In the genomic region with DNA sequence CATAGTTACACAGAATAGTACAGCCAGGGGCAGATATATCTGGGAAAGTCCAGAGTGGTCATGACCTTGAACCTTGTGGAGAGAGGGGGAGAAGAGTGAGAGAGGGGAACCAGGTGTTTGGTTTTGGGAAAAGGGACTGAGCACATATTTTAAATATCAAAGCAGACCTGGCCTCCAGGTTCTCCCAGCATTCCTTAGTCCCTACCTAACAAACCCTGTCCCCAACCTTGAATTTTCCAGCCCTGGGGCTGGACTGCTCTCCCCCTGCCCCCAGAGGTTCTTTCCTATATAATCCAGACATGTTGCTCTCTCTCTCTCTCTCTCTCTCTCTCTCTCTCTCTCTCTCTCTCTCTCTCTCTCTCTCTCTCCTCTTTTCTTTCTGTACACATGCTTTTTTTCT, we compare ENCODE assay signal across 23 mouse cellular contexts. TPM values are rescaled to one million over a fixed set of nuclear protein-coding genes. Genes with fewer than 3 reads are reported as not detected.
DNase-seq lines count a peak whose midpoint lies in the region; ATAC-seq and TF ChIP-seq lines count a peak whose summit lies in the region.
"Had no signal": no experiment of that assay in that cellular context is flagged by ENCODE, and none has a peak within 500 bp of the region (broad histone marks: within the 10 kb centered on the region; RNA-seq: fewer than 3 reads in every experiment).

No protein-coding gene starts in this region.

- no peak for DNase-seq in kidney, postnatal 0 days (ENCODE audit: low spot score)
- DNase-seq in kidney, adult 9 months: no peak
- no peak for DNase-seq in stomach, postnatal 0 days (ENCODE audit: low spot score)
- no peak for DNase-seq in liver, embryonic 13.5 days
- no peak for DNase-seq in layer of hippocampus, adult 11-12 months (ENCODE audit: low spot score)
- DNase-seq: adrenal gland, postnatal 14 days; cerebellum, adult 11-12 months; cerebellum, adult 9-10 months; cerebellum, postnatal 25 days; gastrocnemius, postnatal 36 days; heart, adult 11 months; heart, postnatal 10 days had no signal

- H3K36me3 ChIP-seq in kidney, postnatal 0 days (ENCODE audit: insufficient read depth, low read length): no peaks in the 10 kb centered on the region
- no peaks in the 10 kb centered on the region for H3K36me3 ChIP-seq in stomach, embryonic 14.5 days (ENCODE audit: control insufficient read depth, insufficient read depth, low read length)
- no peaks in the 10 kb centered on the region for H3K36me3 ChIP-seq in stomach, postnatal 0 days (ENCODE audit: control insufficient read depth, insufficient read depth, low read length)
- H3K36me3 ChIP-seq in liver, embryonic 13.5 days: no peaks in the 10 kb centered on the region
- no peaks in the 10 kb centered on the region for H3K36me3 ChIP-seq in stomach, embryonic 16.5 days (ENCODE audit: control insufficient read depth, insufficient read depth, low read length)
- H3K36me3 ChIP-seq: embryonic facial prominence, embryonic 13.5 days had no signal

- H3K9ac ChIP-seq in kidney, postnatal 0 days (ENCODE audit: low read depth, low read length): no peak overlapping the region
- no peak overlapping the region for H3K9ac ChIP-seq in stomach, embryonic 14.5 days (replicated peaks; ENCODE audit: low read depth, low read length)
- H3K9ac ChIP-seq in stomach, postnatal 0 days (ENCODE audit: low read length): no peak overlapping the region
- H3K9ac ChIP-seq in liver, embryonic 13.5 days: 0 out of 2 replicates have a peak overlapping the region, but pooled peaks have one; percentile 19
- no peak overlapping the region for H3K9ac ChIP-seq in stomach, embryonic 16.5 days (ENCODE audit: low read length)
- H3K9ac ChIP-seq: embryonic facial prominence, embryonic 13.5 days; hindbrain, embryonic 14.5 days had no signal

- peak; percentile 31; the same call in 1 of the 2 replicates for ATAC-seq in kidney, postnatal 0 days (replicated peaks; ENCODE audit: low FRiP score, low read depth)
- no peak for ATAC-seq in stomach, embryonic 14.5 days (ENCODE audit: insufficient number of reproducible peaks, insufficient read depth, low FRiP score, low read depth)
- ATAC-seq in stomach, postnatal 0 days (ENCODE audit: low FRiP score, low TSS enrichment): no peak
- no peak for ATAC-seq in liver, embryonic 13.5 days (ENCODE audit: low read depth)
- ATAC-seq in stomach, embryonic 16.5 days (ENCODE audit: insufficient read depth, low FRiP score): no peak
- ATAC-seq in erythroid progenitor cell, adult 5-6 weeks (replicated peaks; ENCODE audit: low FRiP score, poor library complexity, severe bottlenecking): no peak
- ATAC-seq: activated CD4-positive, CD25-positive, alpha-beta regulatory T cell, adult 4 months; forebrain, embryonic 14.5 days; Patski had no signal

- TF ChIP-seq CTCF in kidney, postnatal 0 days (IDR thresholded peaks at IDR 0.05; ENCODE audit: low read depth): no peak
- TF ChIP-seq CTCF in stomach, postnatal 0 days (IDR thresholded peaks at IDR 0.05; ENCODE audit: low read depth): no peak

- H3K9me3 ChIP-seq in kidney, postnatal 0 days (replicated peaks; ENCODE audit: low read length): no peaks in the 10 kb centered on the region
- H3K9me3 ChIP-seq in stomach, embryonic 14.5 days (ENCODE audit: control insufficient read depth, low read depth, low read length): no peaks in the 10 kb centered on the region
- H3K9me3 ChIP-seq in stomach, postnatal 0 days (ENCODE audit: control insufficient read depth, low read length): no peaks in the 10 kb centered on the region
- no peaks in the 10 kb centered on the region for H3K9me3 ChIP-seq in liver, embryonic 13.5 days (replicated peaks)
- no peaks in the 10 kb centered on the region for H3K9me3 ChIP-seq in stomach, embryonic 16.5 days (replicated peaks; ENCODE audit: control insufficient read depth, low read length)
- H3K9me3 ChIP-seq: embryonic facial prominence, embryonic 13.5 days had no signal

- H3K4me1 ChIP-seq in kidney, postnatal 0 days (replicated peaks; ENCODE audit: insufficient read depth, low read length): no peaks in the 10 kb centered on the region
- H3K4me1 ChIP-seq in stomach, embryonic 14.5 days (ENCODE audit: control insufficient read depth, insufficient read depth, low read length): 0 out of 2 replicates have a peak, but pooled peaks cover 2% of the 10 kb centered on the region
- no peaks in the 10 kb centered on the region for H3K4me1 ChIP-seq in stomach, postnatal 0 days (replicated peaks; ENCODE audit: control insufficient read depth, insufficient read depth)
- H3K4me1 ChIP-seq in liver, embryonic 13.5 days (replicated peaks): peaks cover 61% of the 10 kb centered on the region
- H3K4me1 ChIP-seq in stomach, embryonic 16.5 days (ENCODE audit: control insufficient read depth, insufficient read depth, low read length): peaks cover 9% of the 10 kb centered on the region; the same call in 1 of the 2 replicates

- H3K27ac ChIP-seq in kidney, postnatal 0 days: no peak overlapping the region
- H3K27ac ChIP-seq in stomach, embryonic 14.5 days (ENCODE audit: low read length): peak overlapping the region; percentile 59; the same call in 1 of the 2 replicates
- H3K27ac ChIP-seq in stomach, postnatal 0 days (replicated peaks): no peak overlapping the region
- H3K27ac ChIP-seq in liver, embryonic 13.5 days: peak overlapping the region; percentile 54
- 0 out of 2 replicates have a peak overlapping the region, but pooled peaks have one; percentile 8 for H3K27ac ChIP-seq in stomach, embryonic 16.5 days (ENCODE audit: low read length)
- H3K27ac ChIP-seq: embryonic facial prominence, embryonic 13.5 days; hindbrain, embryonic 14.5 days had no signal

- no peak overlapping the region for H3K4me3 ChIP-seq in kidney, postnatal 0 days (replicated peaks; ENCODE audit: low read depth, low read length)
- no peak overlapping the region for H3K4me3 ChIP-seq in stomach, embryonic 14.5 days (ENCODE audit: low read depth, low read length)
- no peak overlapping the region for H3K4me3 ChIP-seq in stomach, postnatal 0 days (ENCODE audit: low read depth, low read length)
- no peak overlapping the region for H3K4me3 ChIP-seq in liver, embryonic 13.5 days (replicated peaks)
- H3K4me3 ChIP-seq in stomach, embryonic 16.5 days (replicated peaks; ENCODE audit: low read length): no peak overlapping the region
- H3K4me3 ChIP-seq: embryonic facial prominence, embryonic 13.5 days had no signal

- TF ChIP-seq EP300 in stomach, postnatal 0 days (optimal IDR thresholded peaks at IDR 0.05): no peak

- no peak overlapping the region for H3K4me2 ChIP-seq in kidney, postnatal 0 days (ENCODE audit: low read length)
- no peak overlapping the region for H3K4me2 ChIP-seq in stomach, embryonic 14.5 days (replicated peaks; ENCODE audit: low read depth, low read length)
- H3K4me2 ChIP-seq in stomach, postnatal 0 days (replicated peaks; ENCODE audit: low read depth): no peak overlapping the region
- H3K4me2 ChIP-seq in liver, embryonic 13.5 days: no peak overlapping the region
- H3K4me2 ChIP-seq in stomach, embryonic 16.5 days (ENCODE audit: low read depth, low read length): no peak overlapping the region

- H3K27me3 ChIP-seq in kidney, postnatal 0 days (ENCODE audit: insufficient read depth, low read length): no peaks in the 10 kb centered on the region
- H3K27me3 ChIP-seq in stomach, embryonic 14.5 days (ENCODE audit: control insufficient read depth, insufficient read depth, low read length): no peaks in the 10 kb centered on the region
- H3K27me3 ChIP-seq in stomach, postnatal 0 days (ENCODE audit: control insufficient read depth, insufficient read depth, low read length): no peaks in the 10 kb centered on the region
- no peaks in the 10 kb centered on the region for H3K27me3 ChIP-seq in liver, embryonic 13.5 days
- no peaks in the 10 kb centered on the region for H3K27me3 ChIP-seq in stomach, embryonic 16.5 days (ENCODE audit: control insufficient read depth, insufficient read depth, low read length)
- H3K27me3 ChIP-seq: CH12.LX; embryonic facial prominence, embryonic 13.5 days; Patski had no signal

RNA-seq across cellular contexts. Expression of gene Cfap126, which starts 16.6 kb away (rescaled TPM):
- polyA plus RNA-seq in kidney, postnatal 0 days (2015; fragmentation: Nextera tagmentation; extraction: Ambion mirVana): 4.6 TPM in 2 replicates
- polyA plus RNA-seq in stomach, embryonic 14.5 days (2014; fragmentation: Nextera tagmentation; extraction: Ambion mirVana): 2.6 and 2.8 TPM in 2 replicates
- polyA plus RNA-seq in stomach, postnatal 0 days (2015; fragmentation: Nextera tagmentation; extraction: Ambion mirVana): 3.7 and 4.0 TPM in 2 replicates
- 1.8 and 2.5 TPM in 2 replicates for polyA plus RNA-seq in liver, embryonic 13.5 days (2015; fragmentation: Nextera tagmentation; extraction: Ambion mirVana)
- 2.1 and 3.1 TPM in 2 replicates for polyA plus RNA-seq in stomach, embryonic 16.5 days (2015; fragmentation: Nextera tagmentation; extraction: Ambion mirVana)
- 19.8 TPM in 1 of 2 replicates, not detected in the other for total RNA-seq in erythroid progenitor cell, adult 5-6 weeks (2015; ENCODE audit: low replicate concordance)
- total RNA-seq in erythroid progenitor cell, adult 5-6 weeks (2017; ENCODE audit: low replicate concordance): not detected in 2 replicates

RNA-seq across cellular contexts. Expression of gene Fcgr3, which starts 32.4 kb away (rescaled TPM):
- polyA plus RNA-seq in kidney, postnatal 0 days (2015; fragmentation: Nextera tagmentation; extraction: Ambion mirVana): 12.1 and 13.2 TPM in 2 replicates
- 11.1 and 14.8 TPM in 2 replicates for polyA plus RNA-seq in stomach, embryonic 14.5 days (2014; fragmentation: Nextera tagmentation; extraction: Ambion mirVana)
- polyA plus RNA-seq in stomach, postnatal 0 days (2015; fragmentation: Nextera tagmentation; extraction: Ambion mirVana): 17.9 and 21.0 TPM in 2 replicates
- 17.9 and 23.1 TPM in 2 replicates for polyA plus RNA-seq in liver, embryonic 13.5 days (2015; fragmentation: Nextera tagmentation; extraction: Ambion mirVana)
- 17.7 and 20.2 TPM in 2 replicates for polyA plus RNA-seq in stomach, embryonic 16.5 days (2015; fragmentation: Nextera tagmentation; extraction: Ambion mirVana)
- total RNA-seq in erythroid progenitor cell, adult 5-6 weeks (2015; ENCODE audit: low replicate concordance): 78.6 and 80.1 TPM in 2 replicates
- 29.8 and 53.5 TPM in 2 replicates for total RNA-seq in erythroid progenitor cell, adult 5-6 weeks (2017; ENCODE audit: low replicate concordance)

RNA-seq across cellular contexts. Expression of gene Sdhc, which starts 53.3 kb away (rescaled TPM):
- 381 and 403 TPM in 2 replicates for polyA plus RNA-seq in kidney, postnatal 0 days (2015; fragmentation: Nextera tagmentation; extraction: Ambion mirVana)
- polyA plus RNA-seq in stomach, embryonic 14.5 days (2014; fragmentation: Nextera tagmentation; extraction: Ambion mirVana): 297 and 311 TPM in 2 replicates
- polyA plus RNA-seq in stomach, postnatal 0 days (2015; fragmentation: Nextera tagmentation; extraction: Ambion mirVana): 238 and 277 TPM in 2 replicates
- polyA plus RNA-seq in liver, embryonic 13.5 days (2015; fragmentation: Nextera tagmentation; extraction: Ambion mirVana): 140 and 164 TPM in 2 replicates
- polyA plus RNA-seq in stomach, embryonic 16.5 days (2015; fragmentation: Nextera tagmentation; extraction: Ambion mirVana): 282 and 298 TPM in 2 replicates
- total RNA-seq in erythroid progenitor cell, adult 5-6 weeks (2015; ENCODE audit: low replicate concordance): 50.8 and 70.4 TPM in 2 replicates
- total RNA-seq in erythroid progenitor cell, adult 5-6 weeks (2017; ENCODE audit: low replicate concordance): 4.7 and 14.6 TPM in 2 replicates

RNA-seq across cellular contexts. Expression of gene Mpz, which starts 53.4 kb away (rescaled TPM):
- 0.77 and 1.2 TPM in 2 replicates for polyA plus RNA-seq in kidney, postnatal 0 days (2015; fragmentation: Nextera tagmentation; extraction: Ambion mirVana)
- 1.9 and 2.0 TPM in 2 replicates for polyA plus RNA-seq in stomach, embryonic 14.5 days (2014; fragmentation: Nextera tagmentation; extraction: Ambion mirVana)
- 1.5 and 2.7 TPM in 2 replicates for polyA plus RNA-seq in stomach, postnatal 0 days (2015; fragmentation: Nextera tagmentation; extraction: Ambion mirVana)
- polyA plus RNA-seq in liver, embryonic 13.5 days (2015; fragmentation: Nextera tagmentation; extraction: Ambion mirVana): 0.14 TPM in 1 of 2 replicates, not detected in the other
- polyA plus RNA-seq in stomach, embryonic 16.5 days (2015; fragmentation: Nextera tagmentation; extraction: Ambion mirVana): 2.4 and 2.9 TPM in 2 replicates
- total RNA-seq in erythroid progenitor cell, adult 5-6 weeks (2015; ENCODE audit: low replicate concordance): not detected in 2 replicates
- total RNA-seq in erythroid progenitor cell, adult 5-6 weeks (2017; ENCODE audit: low replicate concordance): not detected in 2 replicates
- total RNA-seq: hematopoietic stem cell, adult 5-6 weeks had no signal
- polyA plus RNA-seq: activated CD4-positive, CD25-positive, alpha-beta regulatory T cell, adult 4 months; heart, embryonic 14.5 days had no signal

Comparison
In these comparisons a context has a peak if more than half of its experiments do, and no peak if none do; other contexts are left out.
1. H3K27ac ChIP-seq: peak in stomach, embryonic 14.5 days (single experiment), liver, embryonic 13.5 days (single experiment) and stomach, embryonic 16.5 days (single experiment); none in kidney, postnatal 0 days (single experiment) and stomach, postnatal 0 days (single experiment).